Mouse (Mus musculus): ENCODE measurements at regions not wholly inside any gene's neighbourhood (a gene's known extent, or its start where the extent isn't known, plus 50 kb on each side); places are given as distances from the start of the nearest gene placed in this dataset.
"Not testable (repeated sequence)": the region's sequence is repeated elsewhere in the genome, so short reads cannot be mapped to it uniquely, and the experiment has no call there.

DNA sequence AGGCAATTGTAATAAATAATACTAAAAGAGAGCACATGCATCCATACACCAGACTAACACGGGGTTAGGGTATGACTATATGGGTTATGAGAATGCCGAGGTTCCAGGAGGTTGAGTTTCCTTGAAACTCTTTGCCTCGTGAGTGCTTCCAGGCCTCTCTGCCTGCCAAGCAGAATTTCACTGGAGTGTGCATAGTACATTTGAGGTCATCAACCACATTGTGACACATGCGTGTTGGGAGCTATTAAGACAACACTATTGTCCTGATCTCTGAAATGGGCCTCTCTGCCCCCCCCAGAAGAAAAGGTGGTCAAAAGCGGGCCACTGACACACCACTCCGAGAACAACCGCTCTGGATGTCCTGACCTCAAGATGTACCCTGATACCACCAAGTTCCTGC, 655.8 kb downstream of the Hdgfl1 start:
- Histone ChIP-seq H3K9ac (ENCODE audit: low read length) (no peak overlapping the region), H3K4me1 (replicated peaks; ENCODE audit: control insufficient read depth, insufficient read depth, low read length) (no peaks in the 10 kb centered on the region), H3K9me3 (ENCODE audit: control insufficient read depth, low read length) (no peaks in the 10 kb centered on the region), H3K27me3 (ENCODE audit: control insufficient read depth, insufficient read depth, low read length) (no peaks in the 10 kb centered on the region), H3K4me3 (ENCODE audit: low read depth, low read length) (no peak overlapping the region), H3K4me2 (ENCODE audit: low read depth, low read length, severe bottlenecking) (no peak overlapping the region), H3K27ac (ENCODE audit: low read depth, low read length) (no peak overlapping the region), H3K36me3 (ENCODE audit: control insufficient read depth, insufficient read depth, low read length) (no peaks in the 10 kb centered on the region)
- DNase-seq (ENCODE audit: low spot score) = no peak
- 73% methylated on average over 7 of the region's 7 CpGs for WGBS
- ATAC-seq (replicated peaks; ENCODE audit: low FRiP score) = no peak

DNA sequence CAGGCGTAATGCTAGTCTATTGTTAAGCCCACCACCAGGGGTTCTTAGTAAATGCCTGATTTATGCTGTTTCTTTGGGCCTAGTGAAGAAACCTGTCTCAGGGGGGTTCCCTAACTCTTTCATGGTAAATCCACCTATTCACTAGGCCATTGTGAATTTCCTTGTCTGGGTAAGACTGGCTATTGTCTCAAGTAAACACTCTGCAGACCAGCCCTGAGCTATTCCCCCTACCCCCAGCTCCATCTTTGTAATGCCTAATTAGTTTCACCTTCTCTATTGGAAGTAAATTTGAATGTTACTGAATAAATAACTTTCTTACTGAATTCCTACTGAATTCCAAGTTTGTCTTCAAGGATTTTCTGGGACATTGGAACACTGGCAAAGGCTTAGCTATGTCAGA, 656.2 kb downstream of the Hdgfl1 start:
- H3K36me3 ChIP-seq (ENCODE audit: control insufficient read depth, insufficient read depth, low read length); H3K9ac ChIP-seq (ENCODE audit: low read length); DNase-seq (ENCODE audit: low spot score); H3K27ac ChIP-seq (ENCODE audit: low read depth, low read length); H3K9me3 ChIP-seq (ENCODE audit: control insufficient read depth, low read length); H3K4me1 ChIP-seq (replicated peaks; ENCODE audit: control insufficient read depth, insufficient read depth, low read length); H3K27me3 ChIP-seq (ENCODE audit: control insufficient read depth, insufficient read depth, low read length); H3K4me2 ChIP-seq (ENCODE audit: low read depth, low read length, severe bottlenecking); H3K4me3 ChIP-seq (ENCODE audit: low read depth, low read length); ATAC-seq (replicated peaks; ENCODE audit: low FRiP score): not testable (repeated sequence)
- 25% methylated on average over 1 of the region's 1 CpGs for WGBS

- no peak for DNase-seq (ENCODE audit: low spot score)
- H3K9me3 ChIP-seq (ENCODE audit: control insufficient read depth, low read length) = no peaks in the 10 kb centered on the region
- no peak for ATAC-seq (replicated peaks; ENCODE audit: low FRiP score)
- H3K4me3 ChIP-seq (ENCODE audit: low read depth, low read length) = no peak overlapping the region
- H3K9ac ChIP-seq (ENCODE audit: low read length) = no peak overlapping the region
- no peaks in the 10 kb centered on the region for H3K36me3 ChIP-seq (ENCODE audit: control insufficient read depth, insufficient read depth, low read length)
- H3K4me1 ChIP-seq (replicated peaks; ENCODE audit: control insufficient read depth, insufficient read depth, low read length) = no peaks in the 10 kb centered on the region
- no peak overlapping the region for H3K4me2 ChIP-seq (ENCODE audit: low read depth, low read length, severe bottlenecking)
- H3K27me3 ChIP-seq (ENCODE audit: control insufficient read depth, insufficient read depth, low read length) = no peaks in the 10 kb centered on the region
- H3K27ac ChIP-seq (ENCODE audit: low read depth, low read length) = no peak overlapping the region
These were observed 657.4 kb downstream of the Hdgfl1 start for GRCm38 (mm10) chr13:26112579-26112978.

DNA sequence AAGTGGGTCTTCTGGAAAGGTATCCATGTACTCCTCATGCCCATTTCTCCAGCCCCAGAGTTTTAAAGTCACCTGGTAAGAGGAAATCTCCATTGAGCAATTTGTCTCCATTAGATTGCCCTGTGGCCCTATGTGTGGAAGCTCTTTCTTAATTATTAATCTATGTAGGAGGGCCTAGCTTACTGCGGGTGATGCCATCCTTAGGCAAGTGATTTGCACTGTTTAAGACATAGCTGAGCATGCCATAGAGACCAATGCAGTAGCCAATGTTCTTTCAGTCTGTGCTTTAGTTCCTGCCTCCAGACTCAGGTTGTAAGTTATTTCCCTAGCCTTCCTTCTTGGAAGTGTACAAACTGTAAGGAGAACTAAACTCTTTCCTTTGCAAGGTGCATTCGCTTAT, 661.0 kb downstream of the Hdgfl1 start:
- H3K9ac ChIP-seq (ENCODE audit: low read length) = no peak overlapping the region
- no peaks in the 10 kb centered on the region for H3K27me3 ChIP-seq (ENCODE audit: control insufficient read depth, insufficient read depth, low read length)
- no peak overlapping the region for H3K27ac ChIP-seq (ENCODE audit: low read depth, low read length)
- no peak overlapping the region for H3K4me2 ChIP-seq (ENCODE audit: low read depth, low read length, severe bottlenecking)
- no peaks in the 10 kb centered on the region for H3K4me1 ChIP-seq (replicated peaks; ENCODE audit: control insufficient read depth, insufficient read depth, low read length)
- no peak overlapping the region for H3K4me3 ChIP-seq (ENCODE audit: low read depth, low read length)
- H3K9me3 ChIP-seq (ENCODE audit: control insufficient read depth, low read length) = no peaks in the 10 kb centered on the region
- no peaks in the 10 kb centered on the region for H3K36me3 ChIP-seq (ENCODE audit: control insufficient read depth, insufficient read depth, low read length)
- DNase-seq (ENCODE audit: low spot score) = no peak
- 88% methylated on average over 2 of the region's 2 CpGs for WGBS
- no peak for ATAC-seq (replicated peaks; ENCODE audit: low FRiP score)

GRCm38 (mm10) chr13:26088727-26089126, 681.2 kb downstream of the Hdgfl1 start:
- Histone ChIP-seq H3K4me3 (ENCODE audit: low read depth, low read length) (no peak overlapping the region), H3K27me3 (ENCODE audit: control insufficient read depth, insufficient read depth, low read length) (no peaks in the 10 kb centered on the region), H3K4me2 (ENCODE audit: low read depth, low read length, severe bottlenecking) (no peak overlapping the region), H3K36me3 (ENCODE audit: control insufficient read depth, insufficient read depth, low read length) (no peaks in the 10 kb centered on the region), H3K9ac (ENCODE audit: low read length) (no peak overlapping the region), H3K27ac (ENCODE audit: low read depth, low read length) (no peak overlapping the region), H3K4me1 (replicated peaks; ENCODE audit: control insufficient read depth, insufficient read depth, low read length) (no peaks in the 10 kb centered on the region), H3K9me3 (ENCODE audit: control insufficient read depth, low read length) (no peaks in the 10 kb centered on the region)
- DNase-seq (ENCODE audit: low spot score) (no peak), ATAC-seq (replicated peaks; ENCODE audit: low FRiP score) (no peak)
- 83% methylated on average over 3 of the region's 3 CpGs for WGBS

- Histone ChIP-seq H3K9ac (ENCODE audit: low read length) (no peak overlapping the region), H3K4me2 (ENCODE audit: low read depth, low read length, severe bottlenecking) (no peak overlapping the region), H3K4me1 (replicated peaks; ENCODE audit: control insufficient read depth, insufficient read depth, low read length) (0 out of 2 replicates have a peak, but pooled peaks cover 2% of the 10 kb centered on the region), H3K36me3 (ENCODE audit: control insufficient read depth, insufficient read depth, low read length) (no peaks in the 10 kb centered on the region), H3K27ac (ENCODE audit: low read depth, low read length) (no peak overlapping the region; the same call in 1 of the 2 replicates), H3K4me3 (ENCODE audit: low read depth, low read length) (no peak overlapping the region), H3K9me3 (ENCODE audit: control insufficient read depth, low read length) (no peaks in the 10 kb centered on the region), H3K27me3 (ENCODE audit: control insufficient read depth, insufficient read depth, low read length) (no peaks in the 10 kb centered on the region)
- 0 out of 2 replicates have a peak, but pooled peaks have one; percentile 55 for ATAC-seq (replicated peaks; ENCODE audit: low FRiP score)
- WGBS = 65% methylated on average over 2 of the region's 2 CpGs
- DNase-seq (ENCODE audit: low spot score) = no peak
These were observed 689.2 kb downstream of the Hdgfl1 start for GRCm38 (mm10) chr13:26080814-26081213.

- WGBS = 67% methylated on average over 4 of the region's 4 CpGs
- 0 out of 2 replicates have a peak, but pooled peaks cover 2% of the 10 kb centered on the region for H3K4me1 ChIP-seq (replicated peaks; ENCODE audit: control insufficient read depth, insufficient read depth, low read length)
- H3K27ac ChIP-seq (ENCODE audit: low read depth, low read length) = no peak overlapping the region
- no peak overlapping the region for H3K4me2 ChIP-seq (ENCODE audit: low read depth, low read length, severe bottlenecking)
- no peaks in the 10 kb centered on the region for H3K9me3 ChIP-seq (ENCODE audit: control insufficient read depth, low read length)
- ATAC-seq (replicated peaks; ENCODE audit: low FRiP score) = no peak
- no peaks in the 10 kb centered on the region for H3K27me3 ChIP-seq (ENCODE audit: control insufficient read depth, insufficient read depth, low read length)
- no peak for DNase-seq (ENCODE audit: low spot score)
- no peaks in the 10 kb centered on the region for H3K36me3 ChIP-seq (ENCODE audit: control insufficient read depth, insufficient read depth, low read length)
- H3K9ac ChIP-seq (ENCODE audit: low read length) = no peak overlapping the region
- no peak overlapping the region for H3K4me3 ChIP-seq (ENCODE audit: low read depth, low read length)
These were observed 689.7 kb downstream of the Hdgfl1 start for GRCm38 (mm10) chr13:26080302-26080701.

DNA sequence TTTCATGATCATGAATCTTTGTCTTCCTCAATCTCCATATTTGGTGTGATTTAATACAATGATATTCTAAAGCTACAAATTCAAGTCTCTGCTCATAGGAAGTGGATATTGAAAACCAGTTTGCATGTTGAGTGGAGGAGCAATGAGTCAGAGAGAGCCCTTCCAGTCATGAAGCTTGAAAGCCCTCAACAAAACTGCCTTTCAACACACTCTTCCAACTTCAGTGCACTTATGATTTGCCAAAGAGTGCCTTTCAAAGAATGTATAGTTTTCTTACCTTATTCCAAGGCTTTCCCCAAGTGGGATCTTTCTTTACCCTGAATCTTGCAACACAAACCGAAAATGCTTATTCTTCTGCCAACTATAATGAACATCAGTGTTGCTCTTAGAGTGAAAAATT, 690.6 kb downstream of the Hdgfl1 start:
- DNase-seq (ENCODE audit: low spot score) (no peak), ATAC-seq (replicated peaks; ENCODE audit: low FRiP score) (no peak)
- Histone ChIP-seq H3K27ac (ENCODE audit: low read depth, low read length) (no peak overlapping the region), H3K4me2 (ENCODE audit: low read depth, low read length, severe bottlenecking) (no peak overlapping the region), H3K27me3 (ENCODE audit: control insufficient read depth, insufficient read depth, low read length) (no peaks in the 10 kb centered on the region), H3K9ac (ENCODE audit: low read length) (no peak overlapping the region), H3K4me1 (replicated peaks; ENCODE audit: control insufficient read depth, insufficient read depth, low read length) (0 out of 2 replicates have a peak, but pooled peaks cover 2% of the 10 kb centered on the region), H3K4me3 (ENCODE audit: low read depth, low read length) (no peak overlapping the region), H3K36me3 (ENCODE audit: control insufficient read depth, insufficient read depth, low read length) (no peaks in the 10 kb centered on the region), H3K9me3 (ENCODE audit: control insufficient read depth, low read length) (no peaks in the 10 kb centered on the region)
- WGBS = 90% methylated on average over 1 of the region's 1 CpGs

GRCm38 (mm10) chr13:26061322-26061721, 708.6 kb downstream of the Hdgfl1 start:
- peak; percentile 44; the same call in 1 of the 2 replicates for ATAC-seq (replicated peaks; ENCODE audit: low FRiP score)
- no peaks in the 10 kb centered on the region for H3K4me1 ChIP-seq (replicated peaks; ENCODE audit: control insufficient read depth, insufficient read depth, low read length)
- no peak for DNase-seq (ENCODE audit: low spot score)
- WGBS = 13% methylated on average over 2 of the region's 2 CpGs
- H3K9me3 ChIP-seq (ENCODE audit: control insufficient read depth, low read length) = no peaks in the 10 kb centered on the region
- H3K4me3 ChIP-seq (ENCODE audit: low read depth, low read length) = no peak overlapping the region
- no peak overlapping the region for H3K4me2 ChIP-seq (ENCODE audit: low read depth, low read length, severe bottlenecking)
- no peaks in the 10 kb centered on the region for H3K36me3 ChIP-seq (ENCODE audit: control insufficient read depth, insufficient read depth, low read length)
- H3K27ac ChIP-seq (ENCODE audit: low read depth, low read length) = no peak overlapping the region
- H3K9ac ChIP-seq (ENCODE audit: low read length) = no peak overlapping the region
- H3K27me3 ChIP-seq (ENCODE audit: control insufficient read depth, insufficient read depth, low read length) = no peaks in the 10 kb centered on the region

Data from forebrain, embryonic 11.5 days (tissue).